Mouse (Mus musculus) embryonic facial prominence, embryonic 11.5 days (tissue): Measurements from ENCODE around the gene Drc3. TPM values are rescaled to one million over a fixed set of nuclear protein-coding genes. Genes with fewer than 3 reads are reported as not detected.

Source experiments
- ATAC-seq: fragments of 200-750 bp; cut with Nextera tagmentation; replicated peaks from 2 replicates; pipeline ENCODE4 v1.8.0; 2017; ENCODE audit warnings: low read depth; ENCODE audit not compliant: insufficient number of reproducible peaks, low FRiP score, low TSS enrichment
- DNase-seq: peaks from one replicate; pipeline ENCODE4 v3.0.0-alpha.2; 2015; ENCODE audit warnings: low spot score
- H3K27ac ChIP-seq: fragments of 300-500 bp; sonication (generic); replicated peaks from 2 replicates; pipeline ENCODE4 v1.5.1; 2014; ENCODE audit warnings: mild to moderate bottlenecking, low read depth, low read length, control low read depth
- H3K27me3 ChIP-seq: fragments of 300-500 bp; sonication (generic); 2 replicates; pipeline ENCODE4 v1.6.1; 2014; ENCODE audit warnings: mild to moderate bottlenecking, low read length, moderate library complexity, mixed read lengths; ENCODE audit not compliant: control insufficient read depth, insufficient read depth
- H3K36me3 ChIP-seq: fragments of 300-500 bp; sonication (generic); replicated peaks from 2 replicates; pipeline ENCODE4 v1.6.1; 2014; ENCODE audit warnings: low read depth, mild to moderate bottlenecking, low read length, moderate library complexity, mixed read lengths; ENCODE audit not compliant: control insufficient read depth, insufficient read depth
- H3K4me1 ChIP-seq: fragments of 300-500 bp; sonication (generic); 2 replicates; pipeline ENCODE4 v1.6.1; 2014; ENCODE audit warnings: low read length, mixed read lengths; ENCODE audit not compliant: control insufficient read depth, insufficient read depth
- H3K4me2 ChIP-seq: fragments of 300-500 bp; sonication (generic); 2 replicates; pipeline ENCODE4 v1.6.1; 2014; ENCODE audit warnings: low read depth, mild to moderate bottlenecking, control low read depth, low read length, moderate library complexity
- H3K4me3 ChIP-seq: fragments of 300-500 bp; sonication (generic); 2 replicates; pipeline ENCODE4 v1.5.1; 2014; ENCODE audit warnings: low read depth, low read length, control low read depth
- H3K9ac ChIP-seq: fragments of 300-500 bp; sonication (generic); replicated peaks from 2 replicates; pipeline ENCODE4 v1.6.1; 2014; ENCODE audit warnings: mild to moderate bottlenecking, control low read depth, low read length
- H3K9me3 ChIP-seq: fragments of 300-500 bp; sonication (generic); replicated peaks from 2 replicates; pipeline ENCODE4 v1.6.1; 2016; ENCODE audit warnings: mild to moderate bottlenecking, low read length, inconsistent platforms, mixed read lengths; ENCODE audit not compliant: control insufficient read depth
- WGBS: fragments of 180-500 bp; shearing (Covaris S2); extraction: QIAGEN DNeasy Blood & Tissue Kit; methylation state at CpG from one replicate; pipeline ENCODE4 v1.1.7; 2014; 5-methylcytosine and 5-hydroxymethylcytosine counted together
- polyA plus RNA-seq: library from polyadenylated mRNA; unstranded; fragments of >200 nt; fragmentation: Nextera tagmentation; extraction: Ambion mirVana; gene quantifications from 2 replicates; pipeline ENCODE4 v1.2.1, GENCODE M21; 2014

Drc3 gene
- polyA plus RNA-seq, 1 experiment from 2014 or later, result 2.2 TPM

GRCm38 (mm10) chr11:60412173-60412572 lies 59.0 kb downstream of the Drc3 start:
- no peak overlapping the region for H3K4me3 ChIP-seq
- no peaks in the 10 kb centered on the region for H3K27me3 ChIP-seq
- H3K9me3 ChIP-seq, result no peaks in the 10 kb centered on the region
- H3K4me1 ChIP-seq, result no peaks in the 10 kb centered on the region
- 11% methylated on average over 3 of the region's 3 CpGs for WGBS
- ATAC-seq (no peak), DNase-seq (peak; percentile 90)
- no peak overlapping the region for H3K27ac ChIP-seq
- no peaks in the 10 kb centered on the region; the same call in 1 of the 2 replicates for H3K36me3 ChIP-seq
- no peak overlapping the region for H3K9ac ChIP-seq
- H3K4me2 ChIP-seq, result no peak overlapping the region

DNA sequence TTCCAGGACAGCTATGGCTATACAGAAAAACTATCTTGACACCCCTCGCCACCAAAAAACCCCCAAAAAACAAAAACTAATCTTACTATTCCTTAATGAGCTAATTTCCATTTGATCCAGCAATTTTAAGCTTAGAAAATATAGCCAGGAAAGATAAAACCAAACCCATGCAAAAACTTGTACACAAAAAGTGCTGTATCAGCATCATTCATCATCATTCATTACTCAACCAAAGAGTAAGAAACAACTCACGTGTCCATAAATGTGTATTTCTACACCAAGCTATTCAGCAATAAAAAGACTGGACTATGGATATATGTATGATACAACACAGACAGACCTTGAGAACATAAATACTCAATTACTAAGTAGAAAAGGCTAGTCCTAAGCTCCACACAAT lies 59.8 kb downstream of the Drc3 start:
- Histone ChIP-seq H3K4me3 (no peak overlapping the region), H3K9me3 (no peaks in the 10 kb centered on the region), H3K36me3 (no peaks in the 10 kb centered on the region; the same call in 1 of the 2 replicates), H3K4me1 (no peaks in the 10 kb centered on the region), H3K9ac (no peak overlapping the region), H3K4me2 (no peak overlapping the region), H3K27me3 (no peaks in the 10 kb centered on the region), H3K27ac (no peak overlapping the region)
- WGBS, result 98% methylated on average over 2 of the region's 2 CpGs
- DNase-seq, result no peak
- no peak for ATAC-seq

GRCm38 (mm10) chr11:60416590-60416962 lies 63.4 kb downstream of the Drc3 start:
- Histone ChIP-seq H3K27ac (no peak overlapping the region), H3K27me3 (no peaks in the 10 kb centered on the region), H3K9me3 (no peaks in the 10 kb centered on the region), H3K4me1 (peaks cover 4% of the 10 kb centered on the region), H3K36me3 (no peaks in the 10 kb centered on the region), H3K4me2 (peak overlapping the region; percentile 67), H3K4me3 (peak overlapping the region; percentile 89), H3K9ac (peak overlapping the region; percentile 84)
- under 1% methylated on average over 21 of the region's 21 CpGs for WGBS
- ATAC-seq, result no peak
- no peak for DNase-seq

DNA sequence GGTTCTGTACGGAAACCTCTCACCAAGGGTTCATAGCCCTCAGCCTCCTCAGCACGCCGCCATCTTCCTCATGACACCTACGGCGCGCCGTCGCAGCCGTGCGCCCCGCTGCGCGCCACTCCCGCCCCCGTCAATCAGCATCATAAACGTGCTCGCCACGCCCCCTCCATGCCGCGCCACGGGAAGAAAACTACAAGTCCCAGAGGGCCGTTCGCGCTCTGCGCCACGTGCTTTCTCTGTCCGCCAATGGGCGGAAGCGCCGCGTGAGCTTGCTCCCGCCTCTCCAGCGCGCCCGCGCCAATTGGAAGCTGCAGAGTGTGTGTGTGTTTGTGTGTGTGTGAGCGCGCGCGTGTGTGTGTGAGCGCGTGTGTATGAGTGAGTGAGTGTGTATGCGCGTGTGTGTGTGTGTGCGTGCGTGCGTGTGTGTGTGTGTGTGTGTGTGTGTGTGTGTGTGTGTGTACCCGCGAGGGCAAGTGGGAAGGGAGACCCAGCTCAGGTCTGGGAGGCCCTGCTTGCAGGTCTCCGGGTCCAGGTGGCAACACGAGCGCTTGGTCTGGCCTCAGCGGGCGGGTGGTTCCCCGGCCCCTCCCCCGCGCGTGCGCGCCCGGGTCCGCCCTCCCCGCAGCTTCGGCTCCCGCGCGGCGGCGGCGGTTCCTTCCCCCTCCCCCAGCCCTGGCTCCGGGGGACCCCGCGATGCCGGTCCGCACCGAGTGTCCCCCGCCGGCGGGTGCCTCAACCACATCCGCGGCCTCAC lies 64.0 kb downstream of the Drc3 start, which contains the start of gene Gid4:
Gid4 (plus strand) TSS at position 183 of the 754 bp plus-strand sequence.
- peak within 1 kb of the TSS; percentile 89 for H3K4me3 ChIP-seq
- no peaks in the 10 kb centered on the region for H3K36me3 ChIP-seq
- H3K4me2 ChIP-seq, result peak within 1 kb of the TSS; percentile 93
- H3K9ac ChIP-seq, result peak within 1 kb of the TSS; percentile 94
- no peaks in the 10 kb centered on the region for H3K9me3 ChIP-seq
- H3K27me3 ChIP-seq, result no peaks in the 10 kb centered on the region
- peak; percentile 97 for ATAC-seq
- H3K27ac ChIP-seq, result peak within 1 kb of the TSS; percentile 73
- peak; percentile 99 for DNase-seq
- under 1% methylated on average over 70 of the region's 81 CpGs for WGBS
- H3K4me1 ChIP-seq, result peaks cover 4% of the 10 kb centered on the region

- DNase-seq, result peak; percentile 41
- Histone ChIP-seq H3K9ac (peak within 1 kb of the TSS; percentile 94), H3K9me3 (no peaks in the 10 kb centered on the region), H3K36me3 (no peaks in the 10 kb centered on the region), H3K4me2 (peak within 1 kb of the TSS; percentile 93), H3K4me1 (peaks cover 4% of the 10 kb centered on the region), H3K4me3 (peak within 1 kb of the TSS; percentile 89), H3K27ac (peak within 1 kb of the TSS; percentile 73), H3K27me3 (no peaks in the 10 kb centered on the region)
- WGBS, result under 1% methylated on average over 36 of the region's 39 CpGs
- peak; percentile 58 for ATAC-seq
Measured at GRCm38 (mm10) chr11:60417717-60418472, 64.8 kb downstream of the Drc3 start, which contains the start of gene Atpaf2. Gene Atpaf2 (minus strand): TSS chr11:60418457.

GRCm38 (mm10) chr11:60418473-60418803 lies 65.3 kb downstream of the Drc3 start:
- no peaks in the 10 kb centered on the region for H3K27me3 ChIP-seq
- WGBS, result 16% methylated on average over 6 of the region's 6 CpGs
- H3K4me3 ChIP-seq, result peak overlapping the region; percentile 89
- no peak overlapping the region for H3K27ac ChIP-seq
- peaks cover 4% of the 10 kb centered on the region for H3K4me1 ChIP-seq
- H3K9me3 ChIP-seq, result no peaks in the 10 kb centered on the region
- H3K36me3 ChIP-seq, result no peaks in the 10 kb centered on the region
- peak overlapping the region; percentile 93 for H3K4me2 ChIP-seq
- H3K9ac ChIP-seq, result peak overlapping the region; percentile 94
- ATAC-seq, result no peak
- peak; percentile 2 for DNase-seq

DNA sequence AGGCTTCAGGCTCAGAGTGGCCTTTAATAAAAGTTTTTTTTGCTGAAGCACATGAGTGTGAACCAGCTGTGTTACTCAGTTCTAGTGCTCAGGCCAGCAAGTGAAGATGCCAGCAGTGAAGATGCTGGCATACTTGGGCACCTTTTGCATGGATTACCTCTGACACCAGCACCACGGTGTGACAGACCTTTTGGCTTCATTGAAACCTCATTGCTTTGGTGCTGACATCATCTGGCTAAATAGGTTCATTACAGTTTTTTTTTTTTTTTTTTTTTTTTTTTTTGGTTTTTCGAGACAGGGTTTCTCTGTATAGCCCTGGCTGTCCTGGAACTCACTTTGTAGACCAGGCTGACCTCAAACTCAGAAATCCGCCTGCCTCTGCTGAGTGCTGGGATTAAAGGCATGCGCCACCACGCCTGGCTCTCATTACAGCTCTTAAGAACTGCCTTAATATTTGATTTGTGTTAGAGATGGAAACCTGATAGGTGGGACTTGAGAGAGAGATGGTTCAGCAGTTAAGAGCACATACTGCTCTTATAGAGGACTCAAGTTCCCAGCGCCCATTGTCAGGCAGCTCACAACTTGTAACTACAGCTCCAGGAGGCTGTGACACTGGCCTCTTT lies 69.0 kb downstream of the Drc3 start:
- H3K4me3 ChIP-seq, result no peak overlapping the region
- no peak overlapping the region for H3K27ac ChIP-seq
- no peak overlapping the region for H3K9ac ChIP-seq
- DNase-seq, result no peak
- H3K36me3 ChIP-seq, result no peaks in the 10 kb centered on the region
- H3K4me1 ChIP-seq, result peaks cover 4% of the 10 kb centered on the region
- H3K4me2 ChIP-seq, result no peak overlapping the region
- H3K9me3 ChIP-seq, result no peaks in the 10 kb centered on the region
- 68% methylated on average over 5 of the region's 6 CpGs for WGBS
- H3K27me3 ChIP-seq, result no peaks in the 10 kb centered on the region
- no peak for ATAC-seq
